Mouse (Mus musculus) urinary bladder, postnatal 4 days (tissue): ENCODE data around the gene Wdr6.
A peak's percentile ranks its signal among the peaks of the same experiment; 100 is the strongest.
"Not testable (repeated sequence)": the region's sequence is repeated elsewhere in the genome, so short reads cannot be mapped to it uniquely, and the experiment has no call there.

Experiments
- DNase-seq, 2 experiments: peaks; one replicate each; pipeline ENCODE4 v3.0.0; 2021 to 2022; ENCODE audit warnings: low spot score in 2 of 2

The Wdr6 gene

GRCm38 (mm10) chr9:108578545-108579343 is at the start of gene Wdr6:
Wdr6 (minus strand) TSS chr9:108578739.
- peak; percentile 93 to 94 for DNase-seq

DNA sequence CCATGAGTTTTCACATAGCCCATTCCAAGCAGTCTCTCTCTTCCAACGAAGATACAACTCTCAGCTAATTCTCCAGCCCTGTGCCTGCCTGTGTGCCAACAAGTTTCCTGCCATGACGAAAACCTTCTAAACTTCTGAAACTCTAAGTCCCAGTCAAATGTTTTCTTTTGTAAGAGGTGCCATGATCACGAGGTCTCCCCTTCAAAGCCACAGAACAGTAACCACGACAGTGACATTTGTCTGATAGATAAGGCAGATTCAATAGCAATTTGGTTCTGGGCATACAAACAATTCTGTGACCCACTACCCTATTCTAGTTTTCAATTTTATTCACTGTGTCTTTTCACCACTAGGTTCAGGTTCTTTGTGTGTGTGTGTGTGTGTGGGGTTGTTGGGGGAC is 49.6 kb upstream of the Wdr6 start:
- no peak for DNase-seq

- no peak for DNase-seq
Observed at GRCm38 (mm10) chr9:108626498-108626897, 48.0 kb upstream of the Wdr6 start.

GRCm38 (mm10) chr9:108617301-108617700 is 38.8 kb upstream of the Wdr6 start:
- no peak for DNase-seq

DNA sequence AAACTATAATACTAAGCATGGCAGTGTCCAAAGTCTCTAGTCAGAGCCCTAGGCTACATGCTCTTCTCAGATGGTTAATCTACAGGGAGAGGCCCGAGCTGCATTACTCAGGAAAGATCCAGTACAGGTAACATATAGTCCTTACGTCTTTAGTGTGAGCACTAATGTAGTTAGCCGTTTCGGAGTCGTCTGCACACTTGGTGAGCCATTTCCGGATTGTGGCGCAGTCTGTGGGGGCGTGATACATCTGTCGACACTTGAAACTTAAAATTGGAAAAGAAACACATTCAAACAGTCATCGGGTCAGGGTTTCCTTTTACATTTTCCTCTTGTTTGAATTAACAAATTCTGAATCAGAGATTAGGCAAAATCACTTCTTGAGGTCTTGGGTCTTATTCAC is 32.9 kb upstream of the Wdr6 start:
- no peak for DNase-seq

DNA sequence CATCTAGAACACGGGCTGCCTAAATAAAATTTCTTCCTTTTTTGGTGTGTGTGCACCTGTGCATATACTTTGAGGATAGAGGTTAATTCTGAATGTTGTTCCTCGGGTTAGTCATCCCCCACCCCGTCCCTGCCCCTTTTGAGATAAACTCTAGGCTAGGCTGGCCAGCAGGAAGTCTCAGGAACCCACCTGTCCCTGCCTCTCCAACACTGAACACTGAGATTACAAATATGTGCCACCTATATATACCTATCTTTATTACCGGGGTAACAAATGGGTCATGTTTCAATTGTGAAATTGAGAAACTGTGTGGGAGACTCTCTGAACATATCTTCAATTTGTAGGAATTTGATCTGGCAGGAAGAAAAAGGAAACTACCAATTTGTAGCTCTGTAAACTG is 30.4 kb upstream of the Wdr6 start:
- DNase-seq = no peak

GRCm38 (mm10) chr9:108607929-108608328 is 29.4 kb upstream of the Wdr6 start:
- not testable (repeated sequence) for DNase-seq

DNA sequence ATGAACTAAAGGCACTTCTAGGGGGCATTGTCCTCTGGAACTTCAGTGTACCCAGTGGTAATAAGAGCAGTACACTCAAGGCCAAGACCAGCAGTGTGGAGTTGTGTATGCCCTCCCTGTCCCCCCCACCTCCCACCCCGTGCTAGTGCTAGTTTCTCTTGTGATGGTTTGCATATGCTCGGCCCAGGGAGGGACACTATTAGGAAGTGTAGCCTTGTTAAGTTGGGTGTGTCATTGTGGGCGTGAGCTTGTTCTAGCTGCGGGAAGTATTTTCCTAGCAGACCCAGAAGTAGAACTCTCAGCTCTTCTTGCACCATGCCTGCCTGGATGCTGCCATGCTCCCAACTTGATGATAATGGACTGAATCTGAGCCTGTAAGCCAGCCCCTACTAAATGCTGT is 23.4 kb upstream of the Wdr6 start:
- no peak for DNase-seq

- DNase-seq = no peak
Observed at GRCm38 (mm10) chr9:108600011-108600410, 21.5 kb upstream of the Wdr6 start.

DNA sequence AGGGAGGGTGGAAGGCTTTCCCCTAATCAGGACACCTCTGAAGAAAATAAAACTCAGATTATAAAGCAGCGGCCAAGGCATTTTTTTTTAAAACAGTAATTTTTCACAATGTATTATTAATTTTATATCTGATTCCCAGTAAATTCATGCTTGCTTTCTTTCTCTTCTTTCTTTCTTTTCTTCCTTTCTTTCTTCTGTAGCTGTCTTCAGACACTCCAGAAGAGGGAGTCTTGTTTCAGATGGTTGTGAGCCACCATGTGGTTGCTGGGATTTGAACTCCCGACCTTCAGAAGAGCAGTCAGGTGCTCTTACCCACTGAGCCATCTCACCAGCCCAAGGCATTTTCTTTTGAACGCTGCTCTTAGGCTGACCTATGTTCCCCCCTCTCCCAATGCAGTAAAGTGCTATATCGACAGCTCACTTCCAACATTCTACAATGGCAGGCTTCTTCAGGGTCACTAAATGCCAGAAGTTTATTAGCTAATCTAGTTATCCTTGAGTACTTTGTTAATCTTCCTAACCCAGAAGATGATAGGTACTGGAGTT is 20.6 kb upstream of the Wdr6 start:
- DNase-seq = no peak

GRCm38 (mm10) chr9:108596998-108597764 is 18.6 kb upstream of the Wdr6 start, which contains the start of gene P4htm:
P4htm (minus strand) TSS chr9:108597667.
- peak; percentile 57 to 76 for DNase-seq

DNA sequence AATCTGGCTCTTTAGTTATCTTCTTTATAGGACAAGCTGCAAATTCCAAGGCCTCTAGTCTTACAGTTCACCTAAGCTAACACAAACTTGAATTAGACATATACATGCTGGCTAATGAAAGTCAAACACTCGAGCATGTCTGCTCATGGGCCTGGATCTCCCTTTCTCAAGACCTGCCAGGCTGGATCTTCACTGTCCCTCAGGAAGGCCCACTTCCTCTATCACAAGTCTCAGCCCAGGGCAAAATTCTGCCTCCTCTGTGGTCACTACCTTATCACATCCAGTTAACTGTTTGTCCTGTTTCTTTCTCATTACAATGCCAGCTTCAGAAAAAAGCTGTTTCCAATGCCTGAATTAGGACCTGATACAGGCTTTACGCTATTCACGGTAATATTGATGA is 15.8 kb upstream of the Wdr6 start:
- no peak for DNase-seq

DNA sequence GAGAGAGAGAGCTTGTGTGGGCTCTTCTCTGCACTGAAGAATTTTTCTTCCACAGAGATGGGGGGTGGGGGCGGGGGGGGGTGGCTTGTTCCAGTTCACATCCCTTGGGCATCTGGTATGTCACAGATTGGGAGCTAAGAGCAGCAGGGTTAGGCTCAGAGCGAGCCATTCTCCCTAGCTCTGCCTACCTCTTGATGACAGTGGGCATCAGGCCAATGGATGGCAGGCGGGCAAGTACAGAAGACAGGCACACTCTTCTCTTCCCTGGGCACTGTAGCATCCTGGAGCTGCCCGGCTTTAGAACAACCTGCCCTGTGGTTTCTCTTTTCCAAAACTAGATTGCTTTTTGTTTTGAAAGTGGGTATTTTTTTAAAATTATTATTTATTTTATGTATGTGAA is 12.9 kb upstream of the Wdr6 start:
- no peak for DNase-seq

GRCm38 (mm10) chr9:108589229-108589628 is 10.7 kb upstream of the Wdr6 start:
- no peak for DNase-seq

- peak; percentile 71 for DNase-seq
Observed at GRCm38 (mm10) chr9:108587571-108588180, 9.1 kb upstream of the Wdr6 start.

GRCm38 (mm10) chr9:108579344-108579690 is 778 bp upstream of the Wdr6 start:
- no peak for DNase-seq

DNA sequence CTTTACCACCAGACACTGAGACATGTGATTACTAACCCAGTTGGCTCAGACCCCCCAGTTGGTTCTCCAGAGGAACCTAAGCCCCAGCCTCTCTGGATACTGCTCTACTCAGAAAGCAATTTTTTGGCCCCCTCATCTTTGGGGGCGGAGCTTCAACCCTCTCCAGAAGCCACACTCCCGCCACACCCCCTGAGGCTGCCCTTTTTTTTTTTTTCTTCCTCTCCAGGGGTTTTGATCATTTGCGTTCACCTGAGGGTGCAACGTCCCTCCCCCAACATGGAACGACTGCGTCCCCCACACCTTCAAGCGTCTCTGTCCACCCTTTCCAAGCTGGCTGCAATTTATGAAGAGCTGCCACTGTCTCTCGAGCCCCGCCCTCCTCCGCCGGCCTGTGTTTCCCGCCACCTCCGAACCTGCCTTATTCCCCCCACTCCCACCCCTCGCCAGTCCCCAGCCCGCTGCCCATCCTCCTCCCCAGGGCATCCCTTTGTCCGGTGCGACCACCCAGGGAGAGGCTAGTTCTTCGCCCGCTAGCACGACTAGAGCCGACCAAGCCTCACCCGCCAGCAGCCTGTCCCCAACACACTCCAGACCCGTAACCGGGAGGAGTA is 500 bp downstream of the Wdr6 start:
- DNase-seq = peak; percentile 52 to 74

- DNase-seq = no peak
Observed at GRCm38 (mm10) chr9:108577025-108577424, 1.5 kb downstream of the Wdr6 start.

- DNase-seq = no peak
Observed at GRCm38 (mm10) chr9:108575321-108576297, 2.9 kb downstream of the Wdr6 start.

GRCm38 (mm10) chr9:108574921-108575320 is 3.6 kb downstream of the Wdr6 start:
- no peak for DNase-seq
